Mouse (Mus musculus): ENCODE results near the gene Srcin1. TPM values are rescaled to one million over a fixed set of nuclear protein-coding genes. Genes with fewer than 3 reads are reported as not detected.
A peak's percentile ranks its signal among the peaks of the same experiment; 100 is the strongest.

The Srcin1 gene
- total RNA-seq, 1 experiment from 2014 or later, result 9.2 TPM

DNA sequence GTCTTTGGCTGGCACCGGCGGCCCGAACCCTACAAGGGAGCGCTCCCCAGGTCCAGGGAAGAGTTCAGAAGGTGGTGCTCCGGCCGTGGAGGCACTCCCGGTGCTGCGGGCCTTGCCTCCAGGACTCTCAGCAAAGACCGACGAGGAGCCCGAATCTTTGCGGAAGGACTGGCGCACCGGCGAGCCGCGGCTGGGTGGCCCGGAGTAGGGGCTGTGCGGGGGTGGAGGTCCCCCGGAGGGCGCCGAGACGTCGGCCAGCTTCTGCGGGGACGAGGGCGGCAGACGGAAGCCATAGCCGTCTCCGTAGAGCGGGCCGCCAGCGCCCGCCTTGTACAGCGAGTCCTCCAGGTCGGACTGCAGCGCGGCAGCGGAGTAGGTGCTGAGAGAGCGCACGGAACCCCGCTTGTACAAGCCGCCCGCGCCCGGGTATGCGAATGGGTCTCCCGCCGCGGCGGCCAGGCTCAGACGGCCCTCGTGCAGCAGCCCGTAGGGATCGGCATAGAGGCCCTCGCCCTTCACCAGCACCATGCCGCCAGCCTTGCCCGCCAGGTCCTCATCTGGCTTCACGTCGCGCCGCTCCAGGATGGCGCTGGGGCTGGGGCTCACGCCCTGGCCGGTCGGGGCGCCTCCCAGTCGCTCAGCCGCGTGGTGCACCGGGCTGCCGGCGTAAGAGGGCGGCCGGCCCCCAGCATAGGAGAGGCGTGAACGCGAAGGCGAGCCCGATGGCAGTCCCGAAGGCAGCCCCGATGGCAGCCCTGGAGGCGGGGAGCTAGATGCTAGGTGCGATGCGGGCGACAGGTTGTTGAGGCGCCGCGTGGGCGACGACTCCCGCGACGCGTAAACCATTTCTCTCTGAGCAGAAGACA is 41.3 kb downstream of the Srcin1 start:
- no peak for DNase-seq

DNA sequence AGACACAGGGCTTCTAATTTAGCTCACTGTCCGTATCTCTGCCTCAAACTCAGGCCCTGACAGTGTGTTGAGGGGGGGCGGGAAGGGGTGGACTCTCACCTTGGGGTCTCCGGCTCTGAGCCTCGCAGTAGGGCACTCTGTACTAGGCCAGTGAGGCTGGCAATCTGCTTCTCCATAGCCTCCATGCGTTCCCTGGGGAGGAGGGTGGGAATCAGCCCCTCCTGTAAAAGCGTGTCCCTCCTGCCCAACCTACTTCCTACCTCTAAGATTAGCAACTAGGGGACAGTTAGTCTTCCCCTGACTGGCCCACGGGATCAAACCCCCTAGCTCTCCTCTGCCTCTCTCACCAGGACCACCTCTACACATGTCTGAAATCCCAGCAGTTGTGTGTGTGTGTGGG is 42.3 kb downstream of the Srcin1 start:
- DNase-seq, result no peak

DNA sequence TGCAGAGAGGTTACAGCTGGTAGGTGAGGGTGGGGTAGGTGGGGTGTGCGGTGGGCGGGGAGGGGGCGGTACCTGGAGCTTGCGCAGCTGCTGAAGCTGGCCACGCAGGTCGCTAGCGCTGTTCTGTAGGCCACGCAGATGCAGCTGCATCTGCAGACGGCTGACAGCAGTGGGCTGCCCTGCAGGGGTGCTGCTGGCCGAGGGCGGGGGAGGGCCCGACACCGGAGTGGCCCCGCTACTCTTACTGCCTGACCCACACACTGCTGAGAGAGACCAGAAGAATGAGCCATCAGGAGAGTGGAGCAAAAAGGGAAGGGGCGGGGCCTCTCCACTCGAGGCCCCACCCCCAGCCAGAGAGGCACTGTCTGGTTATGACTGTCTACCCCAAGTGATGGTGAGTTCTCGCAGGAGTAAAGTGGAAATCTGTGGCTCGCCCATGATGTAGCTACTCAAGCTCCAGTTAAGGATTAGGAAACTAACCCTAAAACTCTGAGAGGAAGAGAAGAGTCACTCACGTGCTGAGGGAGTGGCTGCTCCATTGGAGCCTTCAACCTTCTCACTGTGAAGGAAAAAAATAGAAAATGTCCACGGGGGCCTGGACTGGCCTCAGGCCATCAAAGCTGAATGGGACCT is 42.9 kb downstream of the Srcin1 start:
- DNase-seq, result no peak

DNA sequence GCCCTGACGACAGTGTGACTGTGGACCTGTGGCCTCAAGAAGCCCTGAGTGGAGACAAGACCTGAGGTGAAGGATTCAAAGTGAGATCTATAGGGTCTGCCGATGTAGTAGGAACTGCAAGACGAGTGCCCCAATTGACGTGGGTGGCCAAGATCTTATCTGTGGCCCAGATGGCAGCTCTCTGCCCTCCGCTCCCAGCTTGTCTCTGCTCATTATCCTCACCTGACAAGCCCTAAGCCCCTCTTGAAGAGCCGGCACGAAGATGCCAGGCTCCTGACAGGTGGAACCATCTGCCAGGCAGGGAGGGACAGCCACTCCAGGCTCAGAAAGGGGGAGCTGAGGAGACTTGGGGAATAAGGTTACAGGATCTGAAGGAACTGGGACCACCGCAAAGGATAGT is 43.6 kb downstream of the Srcin1 start:
- no peak for DNase-seq

DNA sequence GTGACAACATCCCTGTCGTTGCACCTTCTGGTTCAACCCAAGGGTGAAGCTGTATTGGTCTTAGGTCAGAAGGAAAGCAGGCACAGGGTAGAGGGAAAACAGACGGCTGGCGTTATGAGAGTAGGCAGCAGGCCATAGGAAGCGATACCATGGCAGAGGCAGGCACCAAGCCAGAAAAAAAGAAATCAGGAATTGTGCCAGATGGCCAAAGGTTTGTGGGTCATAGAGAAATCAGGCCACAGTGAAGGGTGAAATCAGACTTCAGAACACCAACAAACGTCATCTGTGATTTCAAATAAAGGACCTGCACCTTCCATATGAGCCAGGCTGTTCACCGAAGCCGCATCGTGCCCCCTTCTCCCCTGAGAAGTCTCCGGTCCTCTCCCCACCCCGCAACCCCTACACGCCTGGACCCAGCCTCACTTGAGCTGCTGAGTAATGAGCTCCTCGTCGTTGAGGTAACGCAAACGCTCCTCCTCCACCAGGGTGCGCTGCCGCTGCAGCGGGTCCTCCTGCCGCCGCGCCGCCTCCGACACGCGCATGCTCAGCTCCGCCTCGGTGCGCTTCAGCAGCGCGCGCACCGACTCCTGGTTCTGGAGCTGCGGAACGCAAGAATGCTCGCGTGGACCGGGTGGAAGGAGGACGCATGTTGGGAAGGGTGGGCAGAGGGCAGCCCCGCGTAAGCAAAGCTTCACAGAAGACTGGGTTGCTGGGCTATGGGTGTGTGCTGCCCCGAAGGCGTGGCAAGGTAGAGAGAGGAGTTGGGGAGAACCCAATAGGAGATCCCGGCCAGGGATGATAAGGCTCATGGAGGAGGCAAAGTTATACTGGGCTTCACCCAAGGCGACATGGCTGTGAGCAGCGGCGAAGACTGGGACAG is 44.4 kb downstream of the Srcin1 start:
- DNase-seq, result peak; percentile 94

DNA sequence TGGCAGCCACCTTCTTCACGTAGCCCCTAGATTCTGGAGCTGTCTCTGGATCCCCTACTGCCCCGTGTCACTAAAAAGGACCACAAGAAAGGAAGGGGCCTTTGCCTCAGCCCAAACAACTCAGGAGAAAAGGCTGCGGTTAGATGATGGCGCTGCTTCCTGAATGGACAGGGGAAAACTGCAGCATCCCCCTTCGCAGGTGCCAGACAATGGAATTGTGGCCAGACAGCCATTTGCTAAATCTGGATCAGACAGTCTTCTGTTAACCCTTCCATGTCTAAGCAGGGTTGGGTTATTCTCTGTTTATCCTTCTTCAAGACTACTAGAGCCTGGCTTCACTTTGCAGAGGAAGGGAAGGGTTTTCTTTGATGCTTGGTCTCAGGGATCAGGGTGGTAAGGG is 45.0 kb downstream of the Srcin1 start:
- no peak for DNase-seq

DNA sequence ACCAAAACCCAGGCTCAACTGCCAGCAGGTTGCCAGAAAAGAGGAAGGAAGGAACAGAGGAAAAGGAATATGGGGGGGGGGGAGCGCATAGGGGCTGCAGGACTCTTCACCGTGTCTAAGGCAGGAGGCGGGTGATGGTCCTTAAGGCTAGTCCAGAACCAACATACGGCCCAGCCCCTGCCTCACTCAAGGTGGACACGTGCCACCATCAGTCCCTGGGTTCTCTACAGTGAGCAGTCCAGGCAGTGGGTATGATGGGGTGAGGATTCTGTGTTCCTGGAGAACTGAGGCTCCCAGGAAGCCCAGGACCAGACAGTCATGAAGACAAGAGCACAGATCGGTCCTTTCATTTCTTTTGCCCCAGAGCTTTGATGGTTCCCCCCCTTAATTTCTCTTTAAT is 45.9 kb downstream of the Srcin1 start:
- DNase-seq, result no peak

DNA sequence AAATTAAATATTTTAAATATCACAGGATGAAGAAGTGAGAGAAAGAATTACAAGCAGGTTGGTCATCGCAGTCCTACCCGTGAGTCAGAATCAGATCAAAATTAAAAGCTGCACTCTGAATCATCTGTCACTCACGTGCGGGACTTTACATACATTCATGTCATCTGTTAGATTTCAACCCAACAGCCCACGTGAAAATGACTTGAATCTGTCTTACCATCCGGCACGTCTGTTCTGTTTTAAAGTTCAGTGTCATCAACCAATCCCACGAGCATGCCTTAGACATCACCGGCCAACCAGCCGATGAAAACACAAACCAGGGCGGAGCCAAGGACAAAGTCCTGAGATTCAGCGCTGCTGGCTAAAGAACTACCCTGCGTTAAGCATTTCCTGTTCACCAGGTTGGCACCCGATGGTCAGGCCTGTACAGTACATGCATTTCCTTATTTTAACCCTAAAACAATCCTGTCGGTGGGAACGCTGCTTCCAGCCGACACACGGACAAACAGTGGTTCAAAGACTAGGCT is 47.6 kb downstream of the Srcin1 start:
- no peak for DNase-seq

DNA sequence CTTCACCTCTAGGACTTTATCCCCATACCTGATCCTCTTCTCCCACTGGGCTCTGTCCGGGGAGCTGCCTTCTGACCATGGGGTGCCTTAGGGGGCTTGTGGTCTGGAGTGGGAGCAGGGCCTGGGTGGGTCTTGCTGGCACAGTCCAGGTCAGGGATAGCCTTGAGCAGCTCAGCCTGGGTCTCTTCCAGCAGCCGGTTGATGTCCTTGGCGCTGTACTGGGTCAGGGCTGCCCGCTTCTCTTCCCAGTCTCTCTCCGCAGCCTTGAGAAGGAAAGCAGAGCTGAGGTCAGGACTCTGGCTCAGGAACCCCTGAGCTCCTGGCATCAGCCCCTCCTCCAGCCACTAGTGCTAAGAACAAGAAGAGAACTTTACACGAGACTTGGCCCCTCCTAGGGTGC is 50.7 kb downstream of the Srcin1 start:
- peak; percentile 83 for DNase-seq

DNA sequence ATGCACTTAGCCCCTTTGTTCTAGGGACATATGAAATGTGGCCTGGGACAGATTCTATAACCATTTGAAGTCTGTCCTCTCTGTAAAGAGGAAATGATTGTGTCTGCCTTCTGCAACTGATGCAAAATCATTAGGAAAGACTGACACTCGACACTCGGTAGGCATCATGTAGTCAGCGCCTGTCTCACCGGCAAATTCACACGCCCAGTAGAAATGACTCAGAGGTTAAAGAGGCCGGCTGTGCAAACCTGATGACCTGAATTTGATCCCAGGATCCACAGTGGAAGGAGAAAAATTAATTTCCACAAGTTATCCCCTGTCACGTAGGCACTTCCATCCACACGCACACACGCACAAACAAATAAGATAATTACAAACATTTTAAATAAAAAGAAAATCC is 51.7 kb downstream of the Srcin1 start:
- peak; percentile 36 for DNase-seq

DNA sequence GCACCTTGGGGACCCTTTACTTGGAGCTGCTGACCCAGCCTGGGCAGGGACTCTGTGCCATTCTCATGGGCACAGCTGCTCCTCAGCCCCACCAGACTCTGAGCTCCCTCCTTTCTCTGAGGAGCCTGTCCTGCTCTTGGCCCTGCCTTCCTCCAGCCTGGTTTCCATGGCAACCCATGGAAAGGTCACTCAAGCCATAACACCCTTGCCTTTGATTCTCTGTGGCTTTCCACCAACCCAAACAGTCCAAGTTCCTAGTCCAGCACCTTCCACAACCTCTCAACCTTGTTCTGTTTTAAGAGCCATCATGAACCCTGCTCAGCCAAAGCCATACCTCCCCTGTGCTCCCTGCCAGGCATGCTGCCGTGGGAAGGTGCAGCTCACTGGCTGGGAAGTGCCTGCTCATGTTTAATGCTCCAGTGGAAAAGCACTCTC is 52.1 kb downstream of the Srcin1 start:
- DNase-seq, result peak; percentile 84

DNA sequence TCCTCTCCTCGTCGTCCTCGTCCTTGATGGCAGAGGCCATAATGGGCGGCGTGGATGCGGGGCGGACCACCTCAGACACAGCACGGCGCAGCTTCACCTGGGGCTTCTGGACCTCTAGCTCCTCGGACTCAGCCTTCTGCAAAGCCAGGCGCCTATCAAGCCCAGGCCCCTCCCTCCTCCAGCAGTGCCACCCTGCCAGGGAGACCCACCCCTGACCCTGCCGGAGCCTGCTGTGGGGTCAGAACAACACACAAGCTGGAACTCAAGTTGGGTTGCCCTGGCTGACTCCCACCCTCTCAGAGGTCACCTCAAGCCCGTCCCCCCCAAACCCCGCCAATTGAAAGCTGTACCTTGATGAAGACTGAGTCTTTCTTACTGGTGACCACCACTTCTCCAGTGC is 52.9 kb downstream of the Srcin1 start:
- no peak for DNase-seq

DNA sequence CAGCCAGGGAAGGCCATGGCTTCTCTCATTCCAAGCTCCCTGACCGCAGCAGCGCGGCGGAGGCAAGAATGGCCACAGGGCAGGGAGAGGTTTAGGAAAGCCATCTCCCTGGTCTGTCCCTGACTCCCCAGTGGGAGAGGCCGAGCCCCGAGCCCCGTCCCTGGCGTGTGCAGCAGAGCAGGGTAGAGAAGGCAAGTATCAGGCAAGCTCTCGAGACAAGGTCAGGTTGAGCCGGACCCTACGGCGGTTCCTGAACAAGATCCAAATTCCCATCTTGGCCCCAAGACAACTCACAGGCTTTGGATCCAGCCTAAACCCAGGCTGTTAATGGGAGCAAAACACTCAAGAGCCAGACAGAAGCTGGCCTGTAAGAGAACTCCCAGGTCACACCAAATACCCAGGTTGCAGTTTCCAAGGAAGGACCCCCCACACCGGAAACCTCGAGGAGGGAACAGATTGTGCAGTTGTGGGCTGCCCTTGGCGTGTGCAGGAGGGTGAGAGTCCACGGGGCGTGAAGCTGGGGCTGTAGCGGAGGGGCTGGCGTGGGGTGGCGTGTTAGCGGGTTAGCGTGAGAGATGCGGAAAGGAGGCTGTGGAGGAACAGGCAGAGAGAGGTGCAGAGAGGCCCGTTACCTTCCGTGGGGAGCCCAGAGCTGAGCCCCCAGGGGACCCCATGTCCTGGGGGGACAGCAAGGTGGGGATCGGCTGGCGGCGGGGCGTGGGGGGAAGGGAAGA is 54.1 kb downstream of the Srcin1 start:
- peak; percentile 42 for DNase-seq

DNA sequence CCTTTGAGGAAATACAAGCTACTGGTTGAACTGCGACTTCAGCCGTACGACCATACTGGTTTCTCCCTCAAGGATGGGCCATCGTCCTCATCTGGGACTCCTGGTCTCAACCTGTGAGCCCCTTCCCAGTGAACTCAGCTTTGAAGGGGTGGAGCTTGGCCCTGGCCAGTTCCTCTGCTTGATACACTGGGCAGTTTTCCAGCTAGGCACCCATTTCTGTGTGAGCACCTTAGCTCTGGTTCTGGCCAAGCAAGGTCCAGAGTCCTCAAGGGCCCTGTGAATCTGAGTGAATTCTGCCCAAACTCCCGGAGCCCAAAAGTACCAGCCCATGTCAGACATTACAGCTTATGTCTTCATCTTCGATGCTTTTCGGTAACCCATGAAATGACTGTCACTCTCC is 55.4 kb downstream of the Srcin1 start:
- no peak for DNase-seq

DNA sequence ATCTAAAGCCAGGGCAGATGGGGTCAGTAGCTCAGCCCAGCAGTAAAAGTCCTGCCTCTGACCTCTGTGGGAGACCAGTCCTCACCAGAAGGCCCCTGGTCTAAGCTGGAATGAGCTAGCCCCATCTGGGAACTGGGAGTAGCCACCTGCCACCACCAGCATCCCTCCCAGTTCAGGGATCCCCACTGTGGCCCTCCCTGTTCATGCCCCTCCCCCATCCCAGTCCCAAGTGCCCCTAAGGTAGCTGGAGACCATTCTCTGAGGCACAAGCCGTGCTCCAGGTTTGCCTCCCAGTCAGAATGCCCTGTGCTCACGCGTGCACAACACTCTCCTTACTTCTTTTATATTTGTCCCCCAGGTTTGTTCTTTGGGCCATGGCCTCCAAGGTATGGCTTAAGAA is 62.9 kb downstream of the Srcin1 start:
- DNase-seq, result no peak

DNA sequence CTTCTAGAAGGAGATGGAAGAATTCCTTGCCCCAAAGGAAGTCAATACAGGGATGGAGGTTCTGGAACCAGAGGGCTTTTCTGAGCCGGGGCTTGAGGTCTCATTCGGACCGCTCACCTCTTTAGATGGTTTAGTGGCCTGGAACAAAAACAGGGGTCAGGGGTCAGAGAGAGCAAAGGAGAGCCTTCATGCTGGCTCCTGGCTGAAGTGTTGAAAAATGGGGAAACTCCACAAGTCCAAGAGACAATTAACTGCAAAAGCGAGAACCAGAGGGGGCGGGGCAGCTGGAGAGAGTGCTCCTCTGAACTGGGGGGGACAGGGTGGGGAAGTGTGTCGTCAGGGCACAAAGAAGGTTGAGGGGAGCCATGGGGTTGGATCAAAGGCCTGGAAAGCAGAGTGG is 63.5 kb downstream of the Srcin1 start:
- no peak for DNase-seq

DNA sequence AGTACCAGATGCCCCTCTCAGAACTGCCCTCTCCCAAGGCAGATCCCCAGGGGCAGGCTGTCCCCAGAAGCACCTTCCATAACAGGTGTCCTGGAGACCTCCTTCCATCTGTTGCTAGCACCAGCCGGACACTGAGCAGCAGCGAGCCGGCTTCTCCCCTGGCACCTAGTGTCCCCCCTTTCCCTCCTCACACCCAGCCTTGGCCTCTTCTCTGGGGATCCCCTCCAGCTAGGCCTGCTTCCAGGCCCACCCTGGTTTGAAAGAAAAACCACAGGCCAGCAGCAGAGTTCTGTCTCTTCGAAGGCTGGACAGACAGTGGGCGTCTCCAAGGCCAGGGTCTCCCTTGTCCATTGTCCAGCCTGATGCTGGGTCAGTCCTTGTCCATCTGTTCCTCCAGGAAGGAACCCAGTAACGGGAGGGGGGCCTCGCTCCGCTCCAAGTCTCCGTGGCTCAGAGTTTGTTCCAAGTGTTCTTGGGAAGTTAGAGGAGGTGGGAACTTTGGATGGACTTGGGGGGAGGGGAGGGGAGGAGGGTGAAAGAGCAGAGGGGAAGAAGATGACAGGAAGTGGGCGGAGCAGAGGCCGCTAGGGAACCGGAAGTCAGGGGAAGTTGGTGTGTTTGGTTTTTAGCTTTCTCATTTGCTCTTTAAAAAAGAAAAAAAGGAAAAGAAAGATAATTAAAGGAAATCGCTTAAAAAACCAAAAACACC is 64.2 kb downstream of the Srcin1 start:
- DNase-seq, result peak; percentile 52

DNA sequence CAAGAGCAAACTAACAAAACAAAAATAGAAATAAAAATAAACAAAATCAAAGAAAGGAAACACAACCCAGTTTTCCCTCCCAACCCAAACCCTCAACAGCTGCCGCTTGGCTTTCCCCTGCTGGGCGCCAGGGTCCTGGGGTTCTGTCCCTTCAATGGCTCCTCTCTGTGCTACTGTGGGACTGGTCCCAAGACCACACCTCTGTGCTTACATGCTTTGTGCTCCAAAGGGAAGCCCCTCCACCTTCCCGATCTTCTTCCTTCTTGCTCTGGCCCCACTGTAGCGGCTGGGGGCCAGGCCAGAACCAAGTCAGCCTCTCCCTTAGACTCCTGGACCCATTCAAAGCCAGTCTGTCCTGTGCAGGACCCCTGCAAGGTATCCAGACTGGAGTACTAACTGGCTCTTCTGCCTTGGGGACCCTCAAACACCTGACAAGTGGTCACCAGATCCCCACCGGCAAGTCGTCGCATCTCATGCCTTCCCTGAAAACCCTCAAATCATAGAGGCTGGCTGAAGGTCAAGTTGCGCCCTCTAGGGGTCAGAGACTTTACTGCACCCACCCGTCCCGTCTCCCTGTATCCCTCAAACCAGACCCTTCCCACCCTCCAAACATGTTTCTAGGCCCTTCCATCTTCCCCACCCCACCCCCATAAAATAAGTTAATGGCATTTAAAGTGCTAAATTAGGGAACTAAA is 64.9 kb downstream of the Srcin1 start:
- peak; percentile 82 for DNase-seq

DNA sequence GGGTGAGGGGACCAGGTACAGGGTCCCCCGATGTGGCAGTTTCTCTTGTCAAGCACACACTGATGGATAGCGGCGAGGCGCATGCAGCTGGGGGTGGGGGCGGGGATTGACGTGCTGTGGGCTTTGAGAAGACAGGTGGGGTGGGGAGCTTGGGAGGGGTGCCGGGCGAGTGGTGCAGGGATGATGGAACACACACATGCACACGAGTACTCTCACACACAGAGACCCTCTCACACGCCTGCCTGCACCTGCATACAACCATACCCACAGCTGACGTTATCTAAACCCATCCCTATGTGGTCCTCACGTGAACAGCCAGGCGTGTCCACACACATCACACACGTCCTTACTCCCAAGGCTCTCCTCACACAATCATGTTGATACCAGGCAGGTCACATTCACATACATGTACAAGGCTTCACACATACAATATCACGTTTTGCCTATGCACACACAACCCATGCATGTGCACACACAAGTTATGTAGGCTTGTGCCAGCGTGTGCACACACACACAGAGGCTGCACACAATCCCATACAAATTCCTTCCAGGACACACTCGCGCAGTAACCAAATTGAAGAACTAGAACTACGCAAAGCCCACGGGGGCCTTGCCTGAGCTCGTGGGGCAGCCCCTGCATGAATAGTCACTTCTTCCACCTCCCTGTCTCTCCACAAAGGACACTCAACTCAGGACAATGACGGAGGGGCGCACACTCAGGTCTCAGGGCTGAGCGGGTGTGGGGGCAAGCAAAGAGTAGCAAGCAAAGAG is 66.1 kb downstream of the Srcin1 start:
- no peak for DNase-seq

DNA sequence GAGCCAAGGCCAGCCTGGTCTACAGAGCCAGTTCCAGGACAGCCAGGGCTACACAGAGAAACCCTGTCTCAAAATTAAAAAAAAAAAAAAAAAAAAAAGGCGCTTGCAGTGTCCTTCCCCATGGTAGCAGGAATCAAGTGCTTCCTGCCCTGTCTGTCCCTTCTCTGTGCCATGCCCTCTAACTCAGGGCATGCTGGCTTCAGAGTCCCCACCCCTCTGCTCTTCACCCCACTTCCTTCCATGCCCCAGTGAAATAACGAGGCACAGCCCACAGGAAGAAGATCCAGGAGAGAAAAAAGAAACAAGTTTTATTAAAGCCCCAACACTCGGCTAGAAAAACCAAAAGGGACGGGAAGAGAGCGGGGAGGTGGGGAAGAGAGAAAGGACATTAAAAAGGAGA is 66.9 kb downstream of the Srcin1 start:
- no peak for DNase-seq

All from adrenal gland, postnatal 14 days (tissue).